Comparison of ENCODE assay signal across 8 mouse cellular contexts in genomic region chr19:41317315-41318095, GRCm38 (mm10). TPM values are rescaled to one million over a fixed set of nuclear protein-coding genes. Genes with fewer than 3 reads are reported as not detected.
A peak's percentile ranks its signal among the peaks of the same experiment; 100 is the strongest.
DNase-seq lines count a peak whose midpoint lies in the region; ATAC-seq lines count a peak whose summit lies in the region.
"Had no signal": no experiment of that assay in that cellular context is flagged by ENCODE, and none has a peak within 500 bp of the region (broad histone marks: within the 10 kb centered on the region; RNA-seq: fewer than 3 reads in every experiment).

No protein-coding gene starts in this region.

- no peak overlapping the region for H3K4me2 ChIP-seq in forebrain, embryonic 14.5 days (ENCODE audit: low read length)
- H3K4me2 ChIP-seq: heart, embryonic 13.5 days had no signal

- peak; percentile 79 for DNase-seq in 3T3-L1 (ENCODE audit: low read depth, low spot score)
- peak; percentile 75 for DNase-seq in CD4-positive helper T cell, adult 2 months (ENCODE audit: low read depth, low spot score)
- peak; percentile 40 for DNase-seq in c-Kit-positive CD71-positive TER-119-negative erythroid progenitor cells, embryonic 14.5 days (ENCODE audit: low read depth)
- peak; percentile 80 for DNase-seq in forebrain, embryonic 14.5 days (ENCODE audit: low spot score)
- peak; percentile 47 to 50 for DNase-seq in kidney, postnatal 25 days
- peak; percentile 70 for DNase-seq in lung, postnatal 36 days
- DNase-seq in right cerebral cortex, adult 18-20 months, result peak; percentile 39

- no peaks in the 10 kb centered on the region for H3K36me3 ChIP-seq in forebrain, embryonic 14.5 days (ENCODE audit: control insufficient read depth, insufficient read depth, low read length)
- H3K36me3 ChIP-seq: heart, embryonic 13.5 days had no signal

- no peak overlapping the region for H3K4me3 ChIP-seq in forebrain, embryonic 14.5 days (ENCODE audit: low read depth, low read length)
- H3K4me3 ChIP-seq: heart, embryonic 13.5 days had no signal

- no peaks in the 10 kb centered on the region for H3K27me3 ChIP-seq in forebrain, embryonic 14.5 days (replicated peaks; ENCODE audit: control insufficient read depth, insufficient read depth, low read length)

- no peaks in the 10 kb centered on the region for H3K9me3 ChIP-seq in forebrain, embryonic 14.5 days (replicated peaks; ENCODE audit: control insufficient read depth, low read length)
- H3K9me3 ChIP-seq: heart, embryonic 13.5 days had no signal

- peak; percentile 79 for ATAC-seq in forebrain, embryonic 14.5 days

- H3K27ac ChIP-seq in forebrain, embryonic 14.5 days (ENCODE audit: low read depth, low read length), result no peak overlapping the region
- H3K27ac ChIP-seq: heart, embryonic 13.5 days had no signal

- H3K4me1 ChIP-seq in forebrain, embryonic 14.5 days (ENCODE audit: control insufficient read depth, insufficient read depth, low read length), result no peaks in the 10 kb centered on the region
- H3K4me1 ChIP-seq: heart, embryonic 13.5 days had no signal

- H3K9ac ChIP-seq in forebrain, embryonic 14.5 days (ENCODE audit: low read length), result no peak overlapping the region
- H3K9ac ChIP-seq: heart, embryonic 13.5 days had no signal

- WGBS in forebrain, embryonic 14.5 days, result 23% methylated on average over 11 of the region's 11 CpGs

RNA-seq across cellular contexts. Expression of gene Tm9sf3, which starts 53.7 kb away (rescaled TPM):
- polyA plus RNA-seq in forebrain, embryonic 14.5 days (2014; fragmentation: Nextera tagmentation; extraction: Ambion mirVana), result 81.5 and 88.2 TPM in 2 replicates
